Mouse (Mus musculus) embryonic facial prominence, embryonic 11.5 days (tissue): ENCODE measurements at regions not wholly inside any gene's neighbourhood (a gene's known extent, or its start where the extent isn't known, plus 50 kb on each side); places are given as distances from the start of the nearest gene placed in this dataset.

ENCODE experiments used
- ATAC-seq: fragments of 200-750 bp; cut with Nextera tagmentation; replicated peaks from 2 replicates; pipeline ENCODE4 v1.8.0; 2017; ENCODE audit warnings: low read depth; ENCODE audit not compliant: insufficient number of reproducible peaks, low FRiP score, low TSS enrichment
- DNase-seq: peaks from one replicate; pipeline ENCODE4 v3.0.0-alpha.2; 2015; ENCODE audit warnings: low spot score
- H3K27ac ChIP-seq: fragments of 300-500 bp; sonication (generic); replicated peaks from 2 replicates; pipeline ENCODE4 v1.5.1; 2014; ENCODE audit warnings: mild to moderate bottlenecking, low read depth, low read length, control low read depth
- H3K27me3 ChIP-seq: fragments of 300-500 bp; sonication (generic); 2 replicates; pipeline ENCODE4 v1.6.1; 2014; ENCODE audit warnings: mild to moderate bottlenecking, low read length, moderate library complexity, mixed read lengths; ENCODE audit not compliant: control insufficient read depth, insufficient read depth
- H3K36me3 ChIP-seq: fragments of 300-500 bp; sonication (generic); replicated peaks from 2 replicates; pipeline ENCODE4 v1.6.1; 2014; ENCODE audit warnings: low read depth, mild to moderate bottlenecking, low read length, moderate library complexity, mixed read lengths; ENCODE audit not compliant: control insufficient read depth, insufficient read depth
- H3K4me1 ChIP-seq: fragments of 300-500 bp; sonication (generic); 2 replicates; pipeline ENCODE4 v1.6.1; 2014; ENCODE audit warnings: low read length, mixed read lengths; ENCODE audit not compliant: control insufficient read depth, insufficient read depth
- H3K4me2 ChIP-seq: fragments of 300-500 bp; sonication (generic); 2 replicates; pipeline ENCODE4 v1.6.1; 2014; ENCODE audit warnings: low read depth, mild to moderate bottlenecking, control low read depth, low read length, moderate library complexity
- H3K4me3 ChIP-seq: fragments of 300-500 bp; sonication (generic); 2 replicates; pipeline ENCODE4 v1.5.1; 2014; ENCODE audit warnings: low read depth, low read length, control low read depth
- H3K9ac ChIP-seq: fragments of 300-500 bp; sonication (generic); replicated peaks from 2 replicates; pipeline ENCODE4 v1.6.1; 2014; ENCODE audit warnings: mild to moderate bottlenecking, control low read depth, low read length
- H3K9me3 ChIP-seq: fragments of 300-500 bp; sonication (generic); replicated peaks from 2 replicates; pipeline ENCODE4 v1.6.1; 2016; ENCODE audit warnings: mild to moderate bottlenecking, low read length, inconsistent platforms, mixed read lengths; ENCODE audit not compliant: control insufficient read depth
- WGBS: fragments of 180-500 bp; shearing (Covaris S2); extraction: QIAGEN DNeasy Blood & Tissue Kit; methylation state at CpG from one replicate; pipeline ENCODE4 v1.1.7; 2014; 5-methylcytosine and 5-hydroxymethylcytosine counted together

GRCm38 (mm10) chr6:36590881-36591630 lies 203.2 kb downstream of the Chrm2 start:
- Histone ChIP-seq H3K9ac (no peak overlapping the region), H3K4me3 (no peak overlapping the region), H3K27ac (no peak overlapping the region), H3K27me3 (no peaks in the 10 kb centered on the region), H3K4me2 (no peak overlapping the region), H3K9me3 (no peaks in the 10 kb centered on the region), H3K4me1 (no peaks in the 10 kb centered on the region), H3K36me3 (no peaks in the 10 kb centered on the region)
- WGBS, result 87% methylated on average over 16 of the region's 16 CpGs
- ATAC-seq, result no peak
- no peak for DNase-seq

DNA sequence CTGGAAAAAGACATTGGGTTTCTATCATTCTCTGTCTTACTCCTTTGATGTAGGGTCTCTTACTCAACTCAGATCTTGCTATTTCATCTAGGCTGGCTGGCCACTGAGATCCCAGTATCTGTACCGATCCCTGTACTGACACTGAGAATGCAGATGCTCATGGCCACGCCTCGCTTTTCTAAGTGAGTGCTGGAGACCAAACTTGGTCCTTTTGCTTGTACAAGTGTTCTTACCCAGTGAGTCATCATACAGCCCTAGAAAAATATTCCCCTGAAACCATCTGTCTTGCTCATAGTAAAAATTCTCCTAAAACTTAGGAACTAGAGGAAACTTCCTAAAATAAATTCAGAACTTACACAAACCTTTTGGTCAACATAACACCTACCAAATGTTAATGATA lies 193.2 kb downstream of the Chrm2 start:
- Histone ChIP-seq H3K9me3 (no peaks in the 10 kb centered on the region), H3K4me3 (no peak overlapping the region), H3K27me3 (no peaks in the 10 kb centered on the region), H3K4me1 (no peaks in the 10 kb centered on the region), H3K36me3 (no peaks in the 10 kb centered on the region), H3K4me2 (no peak overlapping the region), H3K9ac (no peak overlapping the region), H3K27ac (no peak overlapping the region)
- DNase-seq, result no peak
- ATAC-seq, result no peak
- WGBS, result 91% methylated on average over 3 of the region's 3 CpGs
